Mouse (Mus musculus) kidney, embryonic 14.5 days (tissue): Measurements from ENCODE around the gene Acod1. TPM values are rescaled to one million over a fixed set of nuclear protein-coding genes. Genes with fewer than 3 reads are reported as not detected.

Source experiments
- ATAC-seq: fragments of 200-750 bp; cut with Nextera tagmentation; 2 replicates; pipeline ENCODE4 v1.8.0; 2017; ENCODE audit warnings: moderate number of reproducible peaks, mild to moderate bottlenecking, moderate TSS enrichment, moderate library complexity; ENCODE audit not compliant: low FRiP score, low TSS enrichment
- H3K27ac ChIP-seq: fragments of 300-500 bp; sonication (generic); 2 replicates; pipeline ENCODE4 v1.5.1; 2014; ENCODE audit warnings: low read depth, mild to moderate bottlenecking, low read length, moderate library complexity, mixed read lengths
- H3K27me3 ChIP-seq: fragments of 300-500 bp; sonication (generic); 2 replicates; pipeline ENCODE4 v1.6.1; 2014; ENCODE audit warnings: mild to moderate bottlenecking, low read length; ENCODE audit not compliant: control insufficient read depth, insufficient read depth
- H3K36me3 ChIP-seq: fragments of 300-500 bp; sonication (generic); 2 replicates; pipeline ENCODE4 v1.6.1; 2014; ENCODE audit warnings: low read length, mixed read lengths; ENCODE audit not compliant: control insufficient read depth, insufficient read depth
- H3K4me1 ChIP-seq: fragments of 300-500 bp; sonication (generic); 2 replicates; pipeline ENCODE4 v1.6.1; 2014; ENCODE audit warnings: low read length, mixed read lengths; ENCODE audit not compliant: control insufficient read depth, insufficient read depth
- H3K4me2 ChIP-seq: fragments of 300-500 bp; sonication (generic); replicated peaks from 2 replicates; pipeline ENCODE4 v1.6.1; 2014; ENCODE audit warnings: low read depth, mild to moderate bottlenecking, low read length
- H3K4me3 ChIP-seq: fragments of 300-500 bp; sonication (generic); 2 replicates; pipeline ENCODE4 v1.5.1; 2014; ENCODE audit warnings: mild to moderate bottlenecking, low read length
- H3K9ac ChIP-seq: fragments of 300-500 bp; sonication (generic); 2 replicates; pipeline ENCODE4 v1.6.1; 2014; ENCODE audit warnings: low read depth, mild to moderate bottlenecking, low read length, moderate library complexity
- H3K9me3 ChIP-seq: fragments of 300-500 bp; sonication (generic); 2 replicates; pipeline ENCODE4 v1.6.1; 2016; ENCODE audit warnings: low read length; ENCODE audit not compliant: control insufficient read depth
- WGBS: fragments of 180-500 bp; shearing (Covaris S2); extraction: QIAGEN DNeasy Blood & Tissue Kit; methylation state at CpG from one replicate; pipeline ENCODE4 v1.1.7; 2014; 5-methylcytosine and 5-hydroxymethylcytosine counted together
- polyA plus RNA-seq: library from polyadenylated mRNA; unstranded; fragments of >200 nt; fragmentation: Nextera tagmentation; extraction: Ambion mirVana; gene quantifications from 2 replicates; pipeline ENCODE4 v1.2.1, GENCODE M21; 2014

Acod1 gene
- polyA plus RNA-seq, 1 experiment from 2014 or later = not detected

DNA sequence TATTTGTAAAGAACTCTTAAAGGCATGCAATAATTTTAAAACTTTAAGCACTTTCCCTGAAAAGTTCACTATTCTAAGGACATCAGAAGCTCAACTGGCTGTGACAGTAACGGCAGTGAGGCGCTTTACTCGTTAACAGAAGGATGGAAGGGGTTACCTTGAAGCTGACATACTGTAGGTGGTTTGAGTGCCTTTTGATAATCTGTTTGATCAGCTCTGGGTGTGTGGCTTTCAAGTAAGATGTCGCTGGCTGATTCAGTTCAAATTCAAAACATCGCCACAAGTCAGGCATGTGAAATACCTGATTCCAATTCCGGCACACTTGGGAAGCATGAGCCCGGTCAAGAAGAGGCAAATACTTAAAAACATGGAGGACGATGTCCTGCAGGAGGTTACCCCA, 48.3 kb downstream of the Acod1 start:
- no peaks in the 10 kb centered on the region for H3K27me3 ChIP-seq
- peaks cover 26% of the 10 kb centered on the region for H3K36me3 ChIP-seq
- no peak overlapping the region for H3K27ac ChIP-seq
- no peak overlapping the region for H3K4me2 ChIP-seq
- H3K4me1 ChIP-seq = no peaks in the 10 kb centered on the region
- no peak overlapping the region for H3K9ac ChIP-seq
- 88% methylated on average over 8 of the region's 8 CpGs for WGBS
- no peaks in the 10 kb centered on the region for H3K9me3 ChIP-seq
- ATAC-seq = no peak
- H3K4me3 ChIP-seq = no peak overlapping the region

GRCm38 (mm10) chr14:103095826-103096225, 49.0 kb downstream of the Acod1 start:
- Histone ChIP-seq H3K4me3 (no peak overlapping the region), H3K27me3 (no peaks in the 10 kb centered on the region), H3K4me2 (no peak overlapping the region), H3K9ac (no peak overlapping the region), H3K9me3 (no peaks in the 10 kb centered on the region), H3K27ac (no peak overlapping the region), H3K36me3 (peaks cover 26% of the 10 kb centered on the region), H3K4me1 (no peaks in the 10 kb centered on the region)
- 90% methylated on average over 8 of the region's 8 CpGs for WGBS
- no peak for ATAC-seq

DNA sequence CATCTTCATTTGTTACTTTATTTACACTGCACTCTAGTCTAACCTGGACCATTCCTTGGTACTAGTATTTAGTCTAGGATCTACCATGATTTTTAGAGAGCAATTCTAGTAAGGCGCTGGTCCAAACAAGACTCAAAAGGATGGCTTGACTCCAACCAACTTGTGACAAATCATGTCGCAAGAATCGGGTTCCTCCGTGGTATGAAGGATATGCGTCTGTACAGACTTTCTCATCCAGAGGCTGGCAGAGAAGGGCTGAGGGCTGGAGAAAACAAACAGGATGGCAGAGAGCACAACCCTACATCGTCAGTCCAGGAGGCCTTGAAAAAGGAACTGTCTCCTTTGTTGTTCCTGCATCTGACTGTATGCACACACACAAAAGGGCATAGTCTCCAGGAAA, 49.8 kb downstream of the Acod1 start:
- Histone ChIP-seq H3K27ac (no peak overlapping the region), H3K4me1 (no peaks in the 10 kb centered on the region), H3K9me3 (no peaks in the 10 kb centered on the region), H3K27me3 (no peaks in the 10 kb centered on the region), H3K4me3 (no peak overlapping the region), H3K9ac (no peak overlapping the region), H3K4me2 (no peak overlapping the region), H3K36me3 (peaks cover 21% of the 10 kb centered on the region)
- WGBS = 83% methylated on average over 6 of the region's 6 CpGs
- no peak for ATAC-seq

GRCm38 (mm10) chr14:103098213-103098586, 51.4 kb downstream of the Acod1 start:
- Histone ChIP-seq H3K36me3 (peaks cover 10% of the 10 kb centered on the region; the same call in 1 of the 2 replicates), H3K4me1 (no peaks in the 10 kb centered on the region), H3K4me2 (peak overlapping the region; percentile 57), H3K9ac (peak overlapping the region; percentile 95), H3K4me3 (peak overlapping the region; percentile 72), H3K27me3 (no peaks in the 10 kb centered on the region), H3K27ac (no peak overlapping the region), H3K9me3 (no peaks in the 10 kb centered on the region)
- 1% methylated on average over 2 of the region's 2 CpGs for WGBS
- ATAC-seq = no peak

DNA sequence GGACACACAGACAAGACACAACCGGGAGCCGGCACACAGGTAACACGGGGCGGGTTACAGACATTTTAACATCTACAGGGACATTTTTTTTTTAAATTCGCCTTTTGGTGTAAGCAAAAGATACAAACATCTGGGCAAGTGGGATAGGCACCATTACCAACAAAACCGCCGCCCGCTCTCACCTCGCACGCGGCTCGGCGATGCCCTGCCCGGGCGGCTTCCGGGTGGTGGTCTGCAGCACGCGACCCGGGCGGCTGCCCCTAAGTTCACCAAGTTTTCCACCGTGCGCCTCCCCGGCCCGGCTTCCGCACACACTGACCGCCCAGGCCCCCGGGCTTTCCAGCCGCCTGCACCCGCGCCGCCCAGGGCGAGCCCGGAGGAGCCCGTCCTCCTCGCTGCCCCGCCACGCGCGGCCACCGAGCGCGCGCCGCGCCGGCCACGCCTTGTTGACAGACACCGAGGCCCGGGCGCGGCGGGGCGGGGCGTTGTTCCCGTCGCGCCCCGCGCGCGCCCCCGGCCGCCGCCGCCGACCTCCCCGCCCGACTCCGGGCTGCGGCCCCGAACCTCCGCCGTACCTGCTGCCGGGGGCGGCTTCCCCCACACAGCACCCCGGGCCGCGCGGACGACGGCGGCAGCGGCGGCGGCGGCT, 51.9 kb downstream of the Acod1 start:
- Histone ChIP-seq H3K9me3 (no peaks in the 10 kb centered on the region), H3K36me3 (peaks cover 10% of the 10 kb centered on the region; the same call in 1 of the 2 replicates), H3K4me3 (peak overlapping the region; percentile 72), H3K9ac (peak overlapping the region; percentile 95), H3K27ac (peak overlapping the region; percentile 98), H3K27me3 (no peaks in the 10 kb centered on the region), H3K4me1 (no peaks in the 10 kb centered on the region), H3K4me2 (peak overlapping the region; percentile 57)
- WGBS = under 1% methylated on average over 73 of the region's 86 CpGs
- peak; percentile 87 for ATAC-seq

DNA sequence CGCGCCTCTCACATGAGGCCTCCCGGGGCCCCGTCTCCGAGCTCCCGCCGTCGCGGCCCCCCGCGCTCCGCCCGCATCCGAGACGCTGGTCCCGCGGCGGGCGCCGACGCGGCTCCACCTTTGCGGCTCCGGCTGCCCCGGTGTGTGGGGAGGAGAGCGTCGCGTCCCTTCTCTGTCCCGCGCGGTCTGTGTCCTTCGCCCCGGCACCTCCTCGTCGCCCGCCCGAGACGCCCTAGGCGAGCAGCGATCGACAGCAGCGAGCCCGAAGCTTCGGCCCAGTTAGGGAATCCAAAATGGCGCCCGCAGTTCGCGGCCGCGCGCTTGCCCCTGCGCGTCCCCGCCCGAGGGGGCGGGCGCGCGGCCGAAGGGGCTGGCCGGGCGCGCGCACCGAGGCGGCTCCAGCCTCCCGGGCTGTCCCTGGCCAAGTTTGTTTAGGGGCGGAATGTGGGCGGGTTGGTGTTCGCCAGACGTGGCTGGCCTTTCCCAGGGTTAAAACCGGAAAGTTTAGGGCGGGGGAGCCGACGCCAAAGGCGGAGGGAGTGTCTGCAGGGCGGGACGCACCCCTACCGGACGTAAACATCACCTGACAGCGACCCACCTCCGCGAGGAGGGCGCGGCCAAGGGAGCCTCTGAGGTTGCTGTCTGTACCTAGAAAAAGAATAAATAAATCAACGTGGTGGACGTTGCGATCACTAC, 52.6 kb downstream of the Acod1 start, which contains the start of gene Fbxl3:
Gene Fbxl3, minus strand, starts transcription at position 329 of the 696 bp plus-strand sequence.
- Histone ChIP-seq H3K27me3 (no peaks in the 10 kb centered on the region), H3K9ac (peak within 1 kb of the TSS; percentile 95), H3K4me3 (peak within 1 kb of the TSS; percentile 72), H3K36me3 (peaks cover 10% of the 10 kb centered on the region; the same call in 1 of the 2 replicates), H3K27ac (peak within 1 kb of the TSS; percentile 98), H3K4me1 (no peaks in the 10 kb centered on the region), H3K4me2 (peak within 1 kb of the TSS; percentile 57), H3K9me3 (no peaks in the 10 kb centered on the region)
- ATAC-seq = peak; percentile 94
- under 1% methylated on average over 78 of the region's 88 CpGs for WGBS

DNA sequence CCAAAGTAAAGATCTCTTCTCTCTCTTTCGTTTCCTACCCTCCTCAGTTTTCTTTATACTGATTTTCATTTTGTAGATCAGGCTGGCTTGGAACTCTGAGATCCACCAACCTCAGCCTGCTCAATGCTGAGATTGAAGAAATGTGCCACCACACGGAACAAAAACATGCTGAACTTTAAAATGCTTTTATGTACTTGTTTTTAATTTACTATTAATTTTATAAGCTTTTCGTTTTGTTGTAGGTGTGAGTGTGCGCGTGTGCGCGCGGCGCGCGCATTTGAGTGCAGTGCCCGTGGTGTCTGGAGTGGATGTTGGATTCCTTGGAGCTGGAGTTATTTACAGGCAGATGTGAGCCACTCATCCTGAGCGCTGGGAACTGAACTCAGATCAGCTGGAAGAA, 53.5 kb downstream of the Acod1 start:
- WGBS = 79% methylated on average over 13 of the region's 13 CpGs
- no peak overlapping the region for H3K4me3 ChIP-seq
- H3K27ac ChIP-seq = no peak overlapping the region
- no peaks in the 10 kb centered on the region for H3K27me3 ChIP-seq
- ATAC-seq = no peak
- no peak overlapping the region for H3K9ac ChIP-seq
- peaks cover 6% of the 10 kb centered on the region; the same call in 1 of the 2 replicates for H3K36me3 ChIP-seq
- no peaks in the 10 kb centered on the region for H3K9me3 ChIP-seq
- H3K4me2 ChIP-seq = peak overlapping the region; percentile 48; the same call in 1 of the 2 replicates
- H3K4me1 ChIP-seq = no peaks in the 10 kb centered on the region

DNA sequence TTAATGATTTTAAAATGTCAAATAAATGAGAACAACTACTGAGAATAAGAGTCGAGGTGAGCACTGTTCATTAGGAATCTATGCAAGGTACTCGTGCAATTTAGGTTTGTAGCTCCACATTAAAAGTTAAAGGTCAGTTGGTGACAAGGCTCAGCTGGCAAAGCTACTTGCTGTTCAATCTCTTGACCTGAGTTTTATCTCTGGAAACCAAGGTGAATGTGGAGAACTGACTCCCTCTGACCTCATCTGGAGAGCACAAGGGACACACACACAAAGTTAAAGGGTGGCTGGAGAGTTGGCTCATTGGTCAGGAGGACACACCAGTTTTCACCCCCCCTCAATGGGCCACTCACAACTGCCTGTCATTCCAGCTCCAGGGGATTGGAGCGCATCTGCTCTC, 54.4 kb downstream of the Acod1 start:
- Histone ChIP-seq H3K4me1 (no peaks in the 10 kb centered on the region), H3K9me3 (no peaks in the 10 kb centered on the region), H3K27ac (no peak overlapping the region), H3K27me3 (no peaks in the 10 kb centered on the region), H3K36me3 (no peaks in the 10 kb centered on the region), H3K9ac (no peak overlapping the region), H3K4me2 (no peak overlapping the region), H3K4me3 (no peak overlapping the region)
- 70% methylated on average over 3 of the region's 3 CpGs for WGBS
- ATAC-seq = no peak

GRCm38 (mm10) chr14:103102246-103102645, 55.5 kb downstream of the Acod1 start:
- Histone ChIP-seq H3K4me3 (no peak overlapping the region), H3K4me2 (no peak overlapping the region), H3K9ac (no peak overlapping the region), H3K27ac (0 out of 2 replicates have a peak overlapping the region, but pooled peaks have one; percentile 6), H3K9me3 (no peaks in the 10 kb centered on the region), H3K4me1 (no peaks in the 10 kb centered on the region), H3K27me3 (no peaks in the 10 kb centered on the region), H3K36me3 (no peaks in the 10 kb centered on the region)
- ATAC-seq = no peak
- 55% methylated on average over 6 of the region's 6 CpGs for WGBS
